Mouse (Mus musculus) lung, postnatal 14 days (tissue): ENCODE data around the gene Chka.

Experiments
- DNase-seq: peaks from one replicate; pipeline ENCODE4 v3.0.0; 2021

Chka gene

DNA sequence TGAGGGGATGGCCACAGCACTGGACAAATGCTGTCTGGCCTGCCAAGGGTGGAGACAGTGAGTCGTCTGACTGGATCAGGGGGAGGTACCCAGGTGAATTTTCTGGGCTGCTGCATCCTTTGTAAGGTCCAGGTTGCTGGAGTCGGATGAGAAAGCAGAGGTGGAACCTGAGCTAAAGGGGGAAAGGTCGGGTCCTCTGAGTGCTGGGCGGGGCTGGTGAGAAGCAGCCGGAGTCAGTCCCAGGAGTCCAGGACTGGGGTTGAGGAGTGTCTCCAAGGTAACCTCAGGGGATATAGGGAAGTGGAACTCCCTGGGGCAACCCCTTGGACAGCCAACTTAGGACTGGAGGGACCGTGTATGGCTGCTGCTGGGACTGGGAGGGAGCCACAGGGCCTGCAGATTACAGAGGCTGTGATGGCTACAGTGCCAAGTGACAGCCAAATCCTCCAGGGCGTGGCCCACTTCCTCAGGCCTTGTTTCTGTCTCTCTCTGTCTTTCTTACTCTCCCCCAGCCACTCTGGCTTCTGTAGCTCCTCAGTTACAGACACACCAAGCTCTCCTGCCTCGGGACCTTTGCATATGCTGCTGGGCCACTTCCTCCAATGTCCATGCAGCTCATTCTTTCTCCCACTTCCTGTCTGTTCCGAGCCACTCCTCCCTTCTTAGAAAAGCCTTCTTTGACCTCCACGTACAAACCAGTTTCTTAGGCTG, 71.2 kb downstream of the Chka start:
- no peak for DNase-seq

DNA sequence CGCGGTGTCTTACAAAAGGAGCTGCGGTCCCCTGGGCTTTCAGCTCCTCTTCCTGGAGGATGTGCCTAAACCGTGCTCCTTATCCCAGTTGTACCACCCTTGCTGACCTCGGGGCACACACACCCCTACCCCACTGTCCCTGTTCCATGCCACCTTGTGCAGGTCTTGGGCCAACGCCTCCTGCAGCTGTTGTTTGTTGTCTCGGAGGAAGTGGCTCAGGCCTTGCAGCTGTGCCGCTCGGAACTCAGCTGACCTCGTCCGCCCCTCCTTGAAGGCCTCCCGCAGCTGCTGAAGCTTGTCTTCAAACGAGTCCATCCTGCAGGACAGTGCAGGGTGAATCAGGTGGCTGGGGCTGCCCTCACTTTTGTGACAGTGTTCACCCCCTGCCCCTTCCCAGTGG, 72.0 kb downstream of the Chka start:
- DNase-seq = peak; percentile 39

DNA sequence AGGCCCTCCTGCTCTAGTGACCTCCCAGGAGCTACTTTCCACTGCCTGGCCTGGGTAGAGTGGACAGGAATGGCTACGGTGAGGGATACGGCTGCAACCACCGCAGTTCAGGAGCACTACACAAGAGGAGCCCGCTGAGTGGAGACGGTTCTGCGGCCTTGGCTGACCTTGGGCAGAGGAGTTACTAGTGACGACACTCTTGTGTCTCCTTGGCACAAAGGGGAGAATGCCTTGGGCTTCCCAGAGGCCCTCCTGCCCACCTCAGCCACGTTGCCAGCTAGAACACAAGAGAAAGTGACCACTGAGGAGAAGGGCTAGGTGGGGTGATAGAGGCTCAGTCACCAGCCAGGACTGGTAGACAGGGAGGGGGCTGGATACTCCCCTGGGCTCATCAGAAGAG, 72.6 kb downstream of the Chka start:
- no peak for DNase-seq

DNA sequence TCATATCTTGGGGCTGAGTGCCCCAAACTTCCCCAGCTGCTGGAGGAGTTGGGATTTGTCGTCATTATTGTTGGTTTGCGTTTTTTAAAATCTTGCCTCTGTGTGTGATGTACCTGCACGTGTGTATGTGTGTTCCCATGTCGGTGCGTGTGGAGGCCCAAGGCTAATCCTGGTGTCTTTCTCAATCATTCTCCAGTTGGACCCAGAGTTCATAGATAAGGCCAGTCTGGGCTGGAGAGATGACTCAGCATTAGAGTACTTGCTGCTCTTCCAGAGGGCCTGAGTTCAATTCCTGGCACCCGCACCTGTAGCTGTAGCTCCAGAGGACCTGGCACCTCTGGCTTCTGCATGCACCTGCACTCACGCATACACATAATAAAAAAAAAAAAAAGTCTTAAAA, 73.3 kb downstream of the Chka start:
- DNase-seq = no peak

DNA sequence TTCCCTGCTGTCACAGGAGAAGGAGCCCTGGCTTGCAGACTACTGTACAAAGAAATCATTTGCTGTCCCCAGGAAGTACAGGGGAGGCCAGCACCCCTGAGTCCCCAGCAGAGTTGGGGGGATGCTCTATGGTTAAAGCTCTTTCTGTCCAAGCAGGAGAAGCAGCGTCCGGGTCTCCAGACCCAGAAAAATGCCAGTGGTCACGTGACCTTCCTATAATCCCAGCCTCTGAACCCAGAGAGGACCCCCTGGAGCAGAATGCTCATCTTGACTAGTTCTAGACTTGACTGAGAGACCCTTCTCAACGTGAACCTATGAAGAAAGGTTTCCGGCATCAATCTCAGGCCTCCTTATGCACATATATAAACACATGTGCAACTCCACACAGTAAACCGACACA, 74.3 kb downstream of the Chka start:
- DNase-seq = no peak

DNA sequence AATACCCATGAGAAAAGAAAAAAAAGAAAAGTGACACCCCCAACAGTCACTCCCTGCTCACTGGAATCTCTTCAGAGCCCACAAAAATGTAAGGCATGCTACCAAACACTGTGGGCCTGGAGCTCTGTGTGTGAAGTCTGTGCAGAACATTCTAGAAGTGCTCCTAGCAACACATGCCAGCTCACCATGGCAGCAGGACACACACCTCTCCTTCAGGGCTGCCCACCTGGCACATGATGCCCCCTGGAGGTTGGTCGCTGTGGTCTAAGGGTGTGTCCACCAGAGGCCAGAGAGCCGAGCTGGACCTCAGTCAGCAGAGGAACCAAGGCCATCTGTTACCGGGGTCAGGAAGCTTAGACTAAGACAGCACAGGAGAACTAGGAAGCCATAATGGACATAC, 74.7 kb downstream of the Chka start:
- peak; percentile 69 for DNase-seq

DNA sequence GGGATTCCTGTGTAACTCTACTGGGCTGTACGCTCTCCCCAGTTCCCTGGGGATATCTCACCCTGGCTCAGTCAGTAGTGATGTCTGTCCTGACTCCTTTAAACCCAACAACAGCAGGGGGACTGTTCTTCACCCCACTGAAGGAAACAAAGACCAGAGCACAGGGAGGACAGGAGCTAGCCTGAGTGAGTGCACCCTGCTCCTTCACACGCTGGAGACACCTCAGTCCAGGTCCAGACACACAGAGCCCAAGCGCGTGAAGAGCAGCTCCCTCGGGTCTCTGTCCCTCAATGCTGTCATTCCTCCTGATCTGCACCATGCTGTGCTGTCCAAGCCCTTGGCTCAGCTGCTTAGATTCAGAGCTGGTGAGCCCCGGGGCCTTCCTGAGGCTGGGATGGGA, 75.1 kb downstream of the Chka start:
- DNase-seq = no peak

DNA sequence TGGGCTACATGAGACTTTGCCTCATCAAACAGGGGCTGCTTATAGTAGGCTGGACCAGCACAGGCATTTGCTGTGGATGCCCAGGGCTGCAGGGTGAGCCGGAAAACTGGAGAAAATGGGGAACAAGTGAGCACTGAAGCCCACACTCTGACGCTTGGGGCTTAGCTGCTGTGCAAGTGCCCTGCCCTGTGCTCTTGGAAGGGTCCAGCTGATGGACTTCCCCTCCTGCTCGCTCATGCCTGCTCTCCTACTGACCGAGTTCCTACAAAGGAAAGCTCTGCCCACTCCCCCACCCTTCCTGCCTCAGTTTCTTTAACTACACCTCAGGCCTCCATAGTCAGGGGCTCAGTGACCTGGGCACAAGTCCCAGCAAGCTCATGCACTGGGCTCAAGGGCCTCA, 76.4 kb downstream of the Chka start:
- no peak for DNase-seq

DNA sequence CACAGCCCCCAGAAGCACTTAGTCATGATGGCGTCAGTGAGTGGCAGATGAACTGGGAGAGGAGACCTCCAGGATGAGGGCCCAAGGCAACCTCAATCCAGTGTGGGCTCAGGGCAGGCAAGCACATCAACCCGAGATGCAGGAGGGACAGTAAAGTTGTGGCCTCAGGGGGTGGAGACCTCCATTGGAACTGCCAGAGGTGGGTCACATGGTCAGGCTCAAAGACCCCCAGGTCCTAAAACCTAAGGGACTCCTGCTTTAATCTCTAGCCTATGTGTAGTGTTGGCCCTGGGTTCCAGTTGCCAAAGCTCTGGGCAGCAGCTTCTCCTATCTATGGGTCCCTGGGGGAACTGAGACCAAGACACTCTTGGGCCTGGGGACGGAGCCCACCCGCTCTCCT, 77.2 kb downstream of the Chka start:
- no peak for DNase-seq

DNA sequence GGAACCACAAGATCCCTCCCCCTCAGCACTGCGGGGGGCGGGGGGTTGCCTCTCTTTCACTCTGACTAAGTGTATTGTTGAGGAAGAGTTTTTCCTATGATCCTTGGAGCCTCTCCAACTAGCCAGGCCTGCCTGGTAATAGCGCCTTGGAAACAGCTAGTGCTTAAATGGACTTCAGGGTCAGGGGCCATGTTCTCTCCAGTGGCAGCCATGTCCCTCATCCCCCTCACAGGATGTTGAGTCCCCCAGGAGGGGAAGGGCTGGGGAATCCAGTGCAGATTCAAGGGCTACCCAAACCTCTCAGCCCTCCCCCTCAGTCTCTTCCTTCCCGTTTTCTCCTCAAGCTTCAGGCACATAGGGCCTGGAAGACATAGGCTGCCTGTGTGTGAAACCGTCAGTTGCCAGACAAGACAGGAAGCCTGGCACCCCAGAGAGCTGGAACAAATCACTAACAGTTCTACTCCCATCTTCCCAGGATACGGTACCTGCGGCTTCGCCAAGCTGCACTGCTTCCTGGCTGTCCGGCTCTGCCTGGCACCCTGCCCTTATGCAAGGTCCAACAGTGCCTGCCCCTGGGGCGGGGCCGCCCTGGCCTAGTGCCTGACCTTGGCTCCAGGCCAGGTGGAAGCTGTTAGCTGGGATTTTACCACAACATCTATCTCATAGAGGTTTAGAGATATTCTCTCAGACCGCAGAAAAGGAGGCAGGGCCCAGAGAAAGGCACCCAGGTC, 77.8 kb downstream of the Chka start, which contains the start of gene Aldh3b1:
TSS of gene Aldh3b1 (minus strand) at position 598 of the 731 bp plus-strand sequence.
- peak; percentile 95 for DNase-seq

DNA sequence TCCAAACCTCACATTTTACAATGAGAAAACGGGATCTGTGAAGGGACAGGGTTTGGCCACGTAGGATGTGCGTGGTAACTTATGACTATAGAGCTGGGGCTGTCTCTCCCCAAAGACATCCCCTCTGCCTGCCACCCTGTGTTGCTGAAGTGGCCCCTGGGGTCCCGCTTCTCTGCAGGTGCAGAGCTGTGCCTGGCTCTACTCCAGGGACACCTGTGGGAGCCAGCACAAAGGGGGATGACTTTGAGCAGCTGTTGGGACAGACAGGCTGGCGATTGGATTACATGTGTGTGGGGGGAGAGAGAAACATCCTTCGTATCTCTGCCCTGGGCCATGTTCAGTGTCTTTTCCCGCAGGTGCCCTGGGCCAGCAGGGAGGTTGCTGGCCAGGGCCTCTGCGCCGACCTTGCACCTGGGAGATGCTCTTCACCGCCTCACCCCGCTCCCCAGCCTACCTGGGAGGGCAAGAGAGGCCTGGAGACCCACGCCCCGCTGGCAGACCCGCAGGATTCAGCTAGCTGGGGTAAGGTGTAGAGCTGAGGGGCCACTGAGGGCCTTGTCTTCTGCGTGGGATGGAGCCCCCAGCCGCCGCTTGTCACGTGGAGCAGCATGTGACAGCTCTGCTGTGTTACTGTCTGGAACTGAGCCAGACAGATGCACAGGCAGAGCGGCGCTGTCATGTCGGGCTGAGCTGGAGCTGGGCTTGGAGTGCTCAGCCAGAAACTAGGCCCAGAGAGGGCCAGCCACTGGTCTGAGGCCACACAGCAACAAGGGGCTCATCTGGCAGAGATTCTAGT, 78.9 kb downstream of the Chka start:
- DNase-seq = no peak

DNA sequence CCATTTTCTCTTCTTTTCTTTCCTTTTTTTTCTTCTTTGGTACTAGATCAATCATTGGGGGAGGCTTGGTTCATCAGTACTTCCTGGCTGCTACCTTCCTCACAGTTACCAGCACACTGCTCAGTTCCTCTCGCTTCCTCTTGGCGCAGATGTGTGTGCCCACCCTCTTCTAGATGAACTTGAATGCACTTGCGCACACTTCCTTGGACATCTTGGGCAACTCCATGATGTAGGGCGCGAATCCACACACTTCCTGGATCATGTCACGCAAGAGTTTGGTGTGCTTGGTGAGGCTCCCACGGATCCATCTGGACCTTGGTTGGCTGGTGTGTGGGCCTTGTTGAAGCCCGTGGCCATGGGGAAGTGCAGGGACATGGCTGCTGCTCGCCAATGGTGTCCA, 80.1 kb downstream of the Chka start:
- no peak for DNase-seq

DNA sequence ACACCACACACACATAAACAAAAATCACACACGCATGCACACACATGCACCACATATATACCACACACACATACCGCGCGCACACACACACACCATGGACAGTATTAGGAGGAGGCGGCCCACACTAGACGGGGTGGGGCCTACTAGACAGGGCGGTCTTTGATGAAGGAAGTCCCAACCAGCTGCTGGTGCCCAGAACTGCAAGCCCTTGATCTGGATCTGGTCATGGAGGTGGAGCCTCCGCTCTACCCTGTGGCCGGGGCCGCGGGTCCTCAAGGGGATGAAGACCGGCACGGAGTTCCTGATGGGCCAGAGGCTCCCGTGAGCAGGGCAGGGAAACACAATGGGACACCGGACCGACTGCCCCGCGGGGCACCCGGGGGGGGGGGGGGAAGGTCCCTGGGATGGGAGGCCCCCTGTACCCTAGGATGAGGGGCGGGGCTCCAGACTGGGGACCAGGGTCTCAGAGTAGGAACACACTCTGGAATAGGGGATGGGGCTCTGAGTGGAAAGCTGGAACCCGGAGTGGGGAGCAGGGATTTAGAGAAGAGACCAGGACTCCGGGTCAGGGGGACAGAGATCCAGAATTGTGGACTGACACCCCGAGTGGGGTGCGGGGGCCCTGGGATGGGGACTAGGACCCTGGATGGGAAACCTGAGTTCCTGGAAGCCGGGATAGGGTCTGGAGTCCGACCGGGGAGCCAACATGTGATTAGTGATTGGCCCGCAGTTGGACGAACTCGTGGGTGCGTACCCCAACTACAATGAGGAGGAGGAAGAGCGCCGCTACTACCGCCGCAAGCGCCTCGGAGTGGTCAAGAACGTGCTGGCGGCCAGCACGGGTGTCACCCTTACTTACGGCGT, 83.7 kb downstream of the Chka start, which contains the start of gene Unc93b1:
TSS of gene Unc93b1 (plus strand) at position 155 of the 864 bp plus-strand sequence.
- DNase-seq = peak; percentile 76

DNA sequence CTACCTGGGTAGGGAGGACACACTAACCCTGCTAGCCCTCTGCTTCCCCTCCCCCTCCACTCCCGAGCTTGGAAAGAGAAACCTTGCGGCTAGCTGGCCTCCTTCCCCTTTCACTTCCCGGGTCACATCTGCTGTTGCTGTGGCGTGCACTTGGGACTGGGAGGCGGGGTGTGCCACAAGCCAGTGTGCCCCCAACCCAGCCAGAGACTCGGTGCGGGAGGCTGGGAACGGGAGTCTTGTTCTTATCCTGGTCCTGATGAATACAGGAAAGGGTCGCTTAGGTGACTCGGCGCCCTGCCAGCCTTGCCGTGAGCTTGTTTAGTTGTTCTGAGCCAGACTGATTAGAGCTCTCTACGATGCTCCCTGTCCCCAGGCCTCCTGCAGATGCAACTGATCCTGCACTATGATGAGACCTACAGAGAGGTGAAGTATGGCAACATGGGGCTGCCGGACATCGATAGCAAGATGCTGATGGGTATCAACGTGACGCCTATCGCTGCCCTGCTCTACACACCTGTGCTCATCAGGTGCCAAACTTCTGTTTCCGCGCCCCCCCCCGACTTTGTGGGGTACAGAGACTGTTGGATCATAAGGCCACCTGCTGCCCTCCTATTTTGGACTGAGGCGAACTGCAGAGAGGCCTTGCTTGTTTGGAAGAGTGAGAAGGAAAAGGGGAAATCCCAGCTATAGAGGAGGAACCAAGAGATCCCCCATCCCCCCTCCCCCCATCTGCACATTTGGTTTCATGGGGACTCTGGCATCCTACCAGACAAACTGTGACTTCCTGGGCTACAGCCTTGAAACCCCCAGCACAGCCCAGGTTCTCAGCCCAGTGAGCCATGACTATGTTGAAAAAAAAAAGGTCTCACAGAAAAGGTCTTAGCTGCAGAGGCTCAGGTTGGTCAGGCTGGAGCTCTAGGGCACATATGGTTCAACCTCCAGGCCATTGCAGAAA, 84.6 kb downstream of the Chka start:
- peak; percentile 75 for DNase-seq

DNA sequence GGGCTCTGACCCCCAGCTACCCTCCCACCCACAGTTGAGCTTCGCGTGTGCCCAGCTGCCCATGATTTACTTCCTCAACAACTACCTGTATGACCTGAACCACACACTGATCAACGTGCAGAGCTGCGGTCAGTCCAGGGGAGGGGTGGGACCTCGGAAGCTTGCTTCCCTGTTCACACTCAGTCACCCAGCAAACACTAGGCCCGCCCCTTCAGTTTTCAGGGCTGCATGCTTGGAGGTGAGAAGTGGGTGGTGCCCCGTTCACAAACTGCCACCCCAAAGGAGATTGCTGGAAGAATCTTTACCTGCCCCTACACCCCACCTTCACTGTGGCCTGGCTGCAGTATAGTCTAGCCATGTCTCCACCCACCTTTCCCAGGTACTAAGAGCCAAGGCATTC, 90.7 kb downstream of the Chka start:
- DNase-seq = no peak

DNA sequence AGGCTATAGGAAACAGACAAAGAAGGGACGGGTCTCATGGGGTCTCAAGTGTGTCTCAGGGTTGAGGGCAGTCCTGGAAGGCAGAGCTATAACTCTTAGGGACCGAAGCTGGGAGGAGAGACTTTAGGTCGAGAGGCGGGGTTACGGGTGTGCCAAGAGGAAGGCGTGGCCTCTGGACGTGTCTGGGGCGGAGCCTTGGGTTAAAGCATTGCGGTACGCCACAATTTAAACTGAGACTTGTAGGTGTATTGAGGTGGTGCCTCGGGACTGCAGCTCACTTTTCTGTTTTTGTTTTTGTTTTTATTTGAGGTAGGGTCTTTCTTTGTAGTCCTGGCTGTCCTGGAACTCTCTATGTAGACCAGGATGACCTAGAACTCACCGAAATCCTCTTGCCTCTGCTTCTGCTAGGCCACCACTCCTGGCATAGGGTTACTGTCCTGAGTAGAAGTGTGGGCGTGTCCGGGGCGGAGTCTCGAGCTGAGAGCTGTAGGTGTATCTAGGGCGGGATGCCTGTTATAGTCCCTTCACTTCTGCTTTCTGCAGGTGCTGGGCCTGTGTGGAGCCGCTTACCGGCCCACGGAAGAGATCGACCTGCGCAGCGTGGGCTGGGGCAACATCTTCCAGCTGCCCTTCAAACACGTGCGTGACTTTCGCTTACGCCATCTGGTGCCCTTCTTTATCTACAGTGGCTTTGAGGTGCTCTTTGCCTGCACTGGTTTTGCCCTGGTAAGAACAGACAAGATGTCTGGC, 91.6 kb downstream of the Chka start:
- peak; percentile 67 for DNase-seq
